Mouse (Mus musculus): ENCODE measurements around the gene Hpd. TPM values are rescaled to one million over a fixed set of nuclear protein-coding genes. Genes with fewer than 3 reads are reported as not detected.
"Not testable (repeated sequence)": the region's sequence is repeated elsewhere in the genome, so short reads cannot be mapped to it uniquely, and the experiment has no call there.

Gene Hpd
- polyA plus RNA-seq, 1 experiment from 2014 or later = not detected

GRCm38 (mm10) chr5:123202771-123203170, 20.2 kb upstream of the Hpd start:
- POLR2A ChIA-PET; CTCF ChIA-PET; in situ Hi-C loops (cut with MboI; ENCODE audit: low pct_unique_long_range_greater_than_20kb): not testable (repeated sequence)

GRCm38 (mm10) chr5:123201987-123202386, 19.5 kb upstream of the Hpd start:
- H3K27me3 ChIP-seq = no peaks in the 10 kb centered on the region
- ChIA-PET POLR2A (no interaction called here), CTCF (no interaction called here)
- TF ChIP-seq CTCF (IDR thresholded peaks at IDR 0.05) = no peak
- no peak for ATAC-seq
- no peak for DNase-seq (ENCODE audit: low read depth, low spot score)
- in situ Hi-C loops (cut with MboI; ENCODE audit: low pct_unique_long_range_greater_than_20kb) = no loop called here

More at GRCm38 (mm10) chr5:123202771-123203170, 20.2 kb upstream of the Hpd start:
- not testable (repeated sequence) for DNase-seq (ENCODE audit: low read depth, low spot score); ATAC-seq; H3K27me3 ChIP-seq
- TF ChIP-seq CTCF (IDR thresholded peaks at IDR 0.05) = peak; percentile 31

GRCm38 (mm10) chr5:123201523-123201892, 19.0 kb upstream of the Hpd start:
- in situ Hi-C loops (cut with MboI; ENCODE audit: low pct_unique_long_range_greater_than_20kb) = no loop called here
- TF ChIP-seq CTCF (IDR thresholded peaks at IDR 0.05) = no peak
- ChIA-PET POLR2A (no interaction called here), CTCF (no interaction called here)
- ATAC-seq = no peak
- no peaks in the 10 kb centered on the region for H3K27me3 ChIP-seq
- no peak for DNase-seq (ENCODE audit: low read depth, low spot score)

GRCm38 (mm10) chr5:123200816-123201522, 18.4 kb upstream of the Hpd start:
- H3K27me3 ChIP-seq; POLR2A ChIA-PET; CTCF ChIA-PET; DNase-seq (ENCODE audit: low read depth, low spot score); in situ Hi-C loops (cut with MboI; ENCODE audit: low pct_unique_long_range_greater_than_20kb); ATAC-seq: not testable (repeated sequence)

- H3K27me3 ChIP-seq = peaks cover 3% of the 10 kb centered on the region
- POLR2A ChIA-PET = interaction anchor here (0.6 kb wide), 1 partner anchor 147 kb away, joined by 4 read pairs; no protein-coding TSS in a partner anchor
- no peak for TF ChIP-seq CTCF (IDR thresholded peaks at IDR 0.05)
- no peak for ATAC-seq
- no peak for DNase-seq (ENCODE audit: low read depth, low spot score)
- CTCF ChIA-PET = no interaction called here
- in situ Hi-C loops (cut with MboI; ENCODE audit: low pct_unique_long_range_greater_than_20kb) = no loop called here
Measured at GRCm38 (mm10) chr5:123198523-123198922, 16.0 kb upstream of the Hpd start.

GRCm38 (mm10) chr5:123196746-123197145, 14.2 kb upstream of the Hpd start:
- ChIA-PET CTCF (no interaction called here), POLR2A (no interaction called here)
- in situ Hi-C loops (cut with MboI; ENCODE audit: low pct_unique_long_range_greater_than_20kb) = no loop called here
- H3K27me3 ChIP-seq = peaks cover 3% of the 10 kb centered on the region
- ATAC-seq (no peak), DNase-seq (ENCODE audit: low read depth, low spot score) (no peak)
- no peak for TF ChIP-seq CTCF (IDR thresholded peaks at IDR 0.05)

GRCm38 (mm10) chr5:123195500-123196000, 13.0 kb upstream of the Hpd start:
- ChIA-PET POLR2A (no interaction called here), CTCF (no interaction called here)
- ATAC-seq (no peak), DNase-seq (ENCODE audit: low read depth, low spot score) (no peak)
- in situ Hi-C loops (cut with MboI; ENCODE audit: low pct_unique_long_range_greater_than_20kb) = no loop called here
- peaks cover 3% of the 10 kb centered on the region for H3K27me3 ChIP-seq
- no peak for TF ChIP-seq CTCF (IDR thresholded peaks at IDR 0.05)

- TF ChIP-seq CTCF (IDR thresholded peaks at IDR 0.05) = no peak
- ATAC-seq = no peak
- CTCF ChIA-PET = no interaction called here
- peaks cover 3% of the 10 kb centered on the region for H3K27me3 ChIP-seq
- POLR2A ChIA-PET = no interaction called here
- in situ Hi-C loops (cut with MboI; ENCODE audit: low pct_unique_long_range_greater_than_20kb) = loop anchor here (5.0 kb wide), 1 partner anchor 32 kb away; no protein-coding TSS in a partner anchor
- no peak for DNase-seq (ENCODE audit: low read depth, low spot score)
Measured at GRCm38 (mm10) chr5:123194856-123195255, 12.3 kb upstream of the Hpd start.

GRCm38 (mm10) chr5:123193436-123193835, 10.9 kb upstream of the Hpd start:
- in situ Hi-C loops (cut with MboI; ENCODE audit: low pct_unique_long_range_greater_than_20kb) = loop anchor here (5.0 kb wide), 1 partner anchor 34 kb away; no protein-coding TSS in a partner anchor
- ChIA-PET POLR2A (no interaction called here), CTCF (interaction anchor here (1.3 to 1.5 kb wide), 3 partner anchors 9 to 65 kb away, joined by 3 to 5 read pairs (median 3); no protein-coding TSS in a partner anchor)
- H3K27me3 ChIP-seq = peaks cover 3% of the 10 kb centered on the region
- no peak for DNase-seq (ENCODE audit: low read depth, low spot score)
- no peak for ATAC-seq
- no peak for TF ChIP-seq CTCF (IDR thresholded peaks at IDR 0.05)

- in situ Hi-C loops (cut with MboI; ENCODE audit: low pct_unique_long_range_greater_than_20kb) = loop anchor here (5.0 kb wide), 1 partner anchor 35 kb away; no protein-coding TSS in a partner anchor
- ChIA-PET CTCF (interaction anchor here (1.3 to 1.5 kb wide), 3 partner anchors 8 to 66 kb away, joined by 3 to 5 read pairs (median 3); no protein-coding TSS in a partner anchor), POLR2A (no interaction called here)
- H3K27me3 ChIP-seq = peaks cover 3% of the 10 kb centered on the region
- ATAC-seq (no peak), DNase-seq (ENCODE audit: low read depth, low spot score) (no peak)
- no peak for TF ChIP-seq CTCF (IDR thresholded peaks at IDR 0.05)
Measured at GRCm38 (mm10) chr5:123192606-123193150, 10.2 kb upstream of the Hpd start.

GRCm38 (mm10) chr5:123191427-123191826, 8.9 kb upstream of the Hpd start:
- ATAC-seq (no peak), DNase-seq (ENCODE audit: low read depth, low spot score) (no peak)
- CTCF ChIA-PET = no interaction called here
- POLR2A ChIA-PET = interaction anchor here (0.6 kb wide), 1 partner anchor 11 kb away, joined by 3 read pairs; no protein-coding TSS in a partner anchor
- peaks cover 3% of the 10 kb centered on the region for H3K27me3 ChIP-seq
- no peak for TF ChIP-seq CTCF (IDR thresholded peaks at IDR 0.05)
- in situ Hi-C loops (cut with MboI; ENCODE audit: low pct_unique_long_range_greater_than_20kb) = loop anchor here (5.0 kb wide), 1 partner anchor 36 kb away; no protein-coding TSS in a partner anchor
